Mouse (Mus musculus) forebrain, embryonic 11.5 days (tissue): ENCODE measurements at regions not wholly inside any gene's neighbourhood (a gene's known extent, or its start where the extent isn't known, plus 50 kb on each side); places are given as distances from the start of the nearest gene placed in this dataset.

Source experiments
- ATAC-seq: fragments of 200-750 bp; cut with Nextera tagmentation; replicated peaks from 2 replicates; pipeline ENCODE4 v1.8.0; 2017; ENCODE audit warnings: moderate TSS enrichment; ENCODE audit not compliant: low FRiP score
- DNase-seq: peaks from one replicate; pipeline ENCODE4 v3.0.0-alpha.2; 2017; ENCODE audit warnings: low spot score
- H3K27ac ChIP-seq: fragments of 300-500 bp; sonication (generic); 2 replicates; pipeline ENCODE4 v1.5.1; 2014; ENCODE audit warnings: low read depth, low read length
- H3K27me3 ChIP-seq: fragments of 300-500 bp; sonication (generic); 2 replicates; pipeline ENCODE4 v1.6.1; 2014; ENCODE audit warnings: mild to moderate bottlenecking, low read length, mixed read lengths; ENCODE audit not compliant: control insufficient read depth, insufficient read depth
- H3K36me3 ChIP-seq: fragments of 300-500 bp; sonication (generic); 2 replicates; pipeline ENCODE4 v1.6.1; 2014; ENCODE audit warnings: mild to moderate bottlenecking, low read length, moderate library complexity, mixed read lengths; ENCODE audit not compliant: control insufficient read depth, insufficient read depth
- H3K4me1 ChIP-seq: fragments of 300-500 bp; sonication (generic); replicated peaks from 2 replicates; pipeline ENCODE4 v1.6.1; 2014; ENCODE audit warnings: low read length, mixed read lengths; ENCODE audit not compliant: control insufficient read depth, insufficient read depth
- H3K4me2 ChIP-seq: fragments of 300-500 bp; sonication (generic); 2 replicates; pipeline ENCODE4 v1.6.1; 2014; ENCODE audit warnings: low read depth, mild to moderate bottlenecking, low read length, moderate library complexity, mixed read lengths; ENCODE audit not compliant: severe bottlenecking
- H3K4me3 ChIP-seq: fragments of 300-500 bp; sonication (generic); 2 replicates; pipeline ENCODE4 v1.5.1; 2014; ENCODE audit warnings: low read depth, low read length
- H3K9ac ChIP-seq: fragments of 300-500 bp; sonication (generic); 2 replicates; pipeline ENCODE4 v1.6.1; 2014; ENCODE audit warnings: low read length
- H3K9me3 ChIP-seq: fragments of 300-500 bp; sonication (generic); 2 replicates; pipeline ENCODE4 v1.6.1; 2016; ENCODE audit warnings: low read length, mixed read lengths; ENCODE audit not compliant: control insufficient read depth
- WGBS: fragments of 180-500 bp; shearing (Covaris S2); extraction: QIAGEN DNeasy Blood & Tissue Kit; methylation state at CpG from one replicate; pipeline ENCODE4 v1.1.7; 2014; 5-methylcytosine and 5-hydroxymethylcytosine counted together

DNA sequence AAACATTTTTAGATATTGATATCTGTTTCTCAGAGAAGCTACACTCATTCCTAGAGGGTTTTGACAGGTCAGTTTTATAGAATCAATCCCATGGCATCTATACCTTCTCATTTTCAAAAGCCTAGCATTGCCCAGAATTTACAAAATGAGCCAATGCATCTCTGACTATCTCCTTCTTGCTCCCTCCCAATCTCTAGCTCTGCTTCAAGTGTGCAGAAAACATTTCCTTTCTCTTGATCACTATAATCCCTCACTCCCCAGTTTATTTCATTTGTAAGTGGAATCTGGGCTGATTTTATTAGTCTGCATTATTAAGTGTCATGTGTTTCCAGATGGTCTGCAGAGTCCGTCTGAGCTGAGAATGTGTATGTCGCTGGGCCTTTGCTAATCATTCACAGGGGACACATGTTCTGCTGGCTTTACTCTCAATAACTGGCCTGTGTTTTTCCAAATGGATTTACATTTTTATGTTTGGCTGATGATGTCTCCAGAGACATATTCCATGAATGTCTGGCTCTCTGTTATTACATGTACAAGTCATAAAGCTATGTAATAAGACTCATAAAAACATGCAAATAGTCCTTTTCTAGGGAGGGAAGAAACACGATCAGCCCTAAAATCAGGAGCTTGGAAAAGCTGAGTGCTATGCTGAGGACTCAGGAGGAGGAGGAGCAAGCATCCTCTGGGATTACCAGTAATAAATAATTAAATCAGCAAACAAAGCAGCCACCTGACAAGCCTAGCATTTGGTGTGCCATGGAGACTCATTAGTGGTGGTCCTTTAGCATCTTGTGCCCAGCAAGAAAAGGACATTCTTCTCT lies 366.0 kb upstream of the Apob start:
- Histone ChIP-seq H3K4me3 (no peak overlapping the region), H3K9me3 (no peaks in the 10 kb centered on the region), H3K4me2 (no peak overlapping the region), H3K27me3 (no peaks in the 10 kb centered on the region), H3K27ac (no peak overlapping the region), H3K36me3 (no peaks in the 10 kb centered on the region), H3K4me1 (no peaks in the 10 kb centered on the region), H3K9ac (no peak overlapping the region)
- ATAC-seq (no peak), DNase-seq (no peak)
- 88% methylated on average over 3 of the region's 3 CpGs for WGBS

DNA sequence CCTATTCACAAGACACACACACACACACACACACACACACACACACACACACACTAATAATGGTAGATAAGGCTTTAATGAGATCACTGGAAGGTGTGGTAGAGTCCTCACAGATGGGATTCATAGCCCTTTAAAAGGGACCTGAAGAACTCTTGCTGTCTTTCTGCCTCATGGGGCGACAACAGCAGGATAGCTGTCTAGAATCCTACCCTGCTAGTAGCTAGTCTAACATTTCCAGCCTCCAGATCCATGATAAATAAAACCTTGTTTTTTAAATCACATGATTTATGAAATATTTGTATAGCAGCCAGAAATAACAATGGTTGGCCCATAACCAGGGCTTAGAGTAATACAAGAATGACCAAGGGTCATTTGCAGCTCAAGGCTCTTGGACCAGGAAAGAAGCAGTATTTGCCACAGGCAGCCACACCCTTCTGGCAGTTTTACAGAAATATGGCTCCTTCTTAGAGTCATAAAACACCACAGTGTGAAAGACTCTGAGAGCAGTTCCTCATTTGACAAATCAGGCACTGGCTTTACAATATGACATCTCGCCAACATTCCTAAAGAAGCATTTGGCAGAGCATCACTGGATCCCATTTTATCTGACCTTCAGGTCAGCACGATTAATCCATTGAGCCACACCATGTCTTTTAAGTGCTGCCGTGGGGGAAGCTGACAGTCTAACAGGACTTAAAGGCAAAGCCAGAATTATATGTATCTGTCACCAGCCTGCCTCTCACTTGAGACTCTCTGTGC lies 340.9 kb upstream of the Apob start:
- Histone ChIP-seq H3K9ac (no peak overlapping the region), H3K36me3 (no peaks in the 10 kb centered on the region), H3K27ac (no peak overlapping the region), H3K4me3 (no peak overlapping the region), H3K4me2 (no peak overlapping the region), H3K27me3 (no peaks in the 10 kb centered on the region), H3K9me3 (no peaks in the 10 kb centered on the region), H3K4me1 (no peaks in the 10 kb centered on the region)
- ATAC-seq, result no peak
- no peak for DNase-seq
- WGBS, result 81% methylated on average over 4 of the region's 4 CpGs

GRCm38 (mm10) chr12:7637629-7638028 lies 339.8 kb upstream of the Apob start:
- Histone ChIP-seq H3K4me2 (no peak overlapping the region), H3K9ac (no peak overlapping the region), H3K27me3 (no peaks in the 10 kb centered on the region), H3K27ac (no peak overlapping the region), H3K4me3 (no peak overlapping the region), H3K36me3 (no peaks in the 10 kb centered on the region), H3K4me1 (no peaks in the 10 kb centered on the region), H3K9me3 (no peaks in the 10 kb centered on the region)
- WGBS, result 82% methylated on average over 4 of the region's 4 CpGs
- ATAC-seq (no peak), DNase-seq (no peak)

- 90% methylated on average over 3 of the region's 3 CpGs for WGBS
- Histone ChIP-seq H3K9ac (no peak overlapping the region), H3K4me2 (no peak overlapping the region), H3K4me3 (no peak overlapping the region), H3K9me3 (no peaks in the 10 kb centered on the region), H3K4me1 (no peaks in the 10 kb centered on the region), H3K27ac (no peak overlapping the region), H3K36me3 (no peaks in the 10 kb centered on the region), H3K27me3 (no peaks in the 10 kb centered on the region)
- ATAC-seq (no peak), DNase-seq (no peak)
These were observed 326.6 kb upstream of the Apob start for GRCm38 (mm10) chr12:7650851-7651250.

DNA sequence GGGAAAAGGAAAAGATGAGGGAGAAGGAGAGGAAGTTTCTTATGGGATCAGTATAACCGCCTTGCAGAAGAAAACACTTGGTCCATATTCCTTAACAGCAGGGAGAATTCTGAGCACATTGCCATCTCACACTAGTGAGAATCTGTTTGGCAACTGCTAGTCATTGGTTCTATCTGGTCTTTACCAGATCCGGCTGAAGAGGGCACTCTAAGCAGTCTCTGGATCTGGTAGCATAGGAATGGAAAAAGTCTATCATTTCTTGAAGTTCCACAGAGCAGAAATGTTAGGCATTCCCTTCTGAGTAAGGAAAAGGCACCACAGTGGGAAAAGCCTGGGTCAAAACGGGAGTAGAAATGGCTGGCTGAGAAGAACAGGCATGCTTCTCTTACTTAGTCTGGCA lies 315.4 kb upstream of the Apob start:
- Histone ChIP-seq H3K4me2 (no peak overlapping the region), H3K36me3 (no peaks in the 10 kb centered on the region), H3K9ac (no peak overlapping the region), H3K27me3 (no peaks in the 10 kb centered on the region), H3K27ac (no peak overlapping the region), H3K9me3 (no peaks in the 10 kb centered on the region), H3K4me1 (no peaks in the 10 kb centered on the region), H3K4me3 (no peak overlapping the region)
- WGBS, result 60% methylated on average over 3 of the region's 3 CpGs
- ATAC-seq, result no peak
- no peak for DNase-seq

DNA sequence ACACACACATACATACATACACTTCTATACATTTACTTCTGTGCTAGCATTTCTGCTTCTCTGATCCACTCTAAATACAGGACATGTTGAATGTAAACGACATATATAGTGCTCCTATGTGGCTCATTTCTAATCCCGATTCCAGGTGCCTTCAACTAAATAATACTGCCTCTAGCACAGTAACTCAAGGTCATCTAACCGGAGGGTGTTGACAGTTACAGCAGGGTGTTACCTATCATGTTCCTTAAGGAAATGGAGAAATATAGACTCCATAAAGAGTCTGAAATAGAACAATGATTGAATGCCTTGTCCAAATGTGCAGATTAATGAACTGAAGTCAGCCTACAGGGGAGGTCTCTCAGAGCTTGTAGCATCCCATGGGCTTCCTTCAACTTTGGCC lies 307.3 kb upstream of the Apob start:
- H3K27me3 ChIP-seq, result no peaks in the 10 kb centered on the region
- 90% methylated on average over 3 of the region's 3 CpGs for WGBS
- H3K9ac ChIP-seq, result no peak overlapping the region
- H3K4me2 ChIP-seq, result no peak overlapping the region
- H3K4me3 ChIP-seq, result no peak overlapping the region
- no peaks in the 10 kb centered on the region for H3K9me3 ChIP-seq
- H3K4me1 ChIP-seq, result no peaks in the 10 kb centered on the region
- ATAC-seq (no peak), DNase-seq (no peak)
- no peak overlapping the region for H3K27ac ChIP-seq
- H3K36me3 ChIP-seq, result no peaks in the 10 kb centered on the region

DNA sequence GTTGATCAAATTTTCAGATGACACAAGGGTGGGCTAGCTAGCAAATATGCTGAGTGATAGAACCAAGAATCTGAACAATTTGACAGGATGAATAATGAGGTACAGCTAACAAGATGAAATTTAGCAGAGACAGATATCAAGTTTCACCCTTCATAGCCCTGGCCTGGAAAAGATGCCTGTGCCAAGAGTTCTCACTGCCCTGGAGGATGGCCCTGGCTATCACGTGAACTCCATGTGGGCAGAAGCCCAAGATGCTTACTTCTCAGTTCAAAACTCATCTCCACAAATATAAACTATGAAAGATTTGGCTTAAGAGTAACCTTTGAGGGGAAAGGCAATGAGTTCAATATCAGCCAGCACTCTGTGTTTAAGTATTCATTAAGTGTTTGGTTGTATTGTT lies 306.9 kb upstream of the Apob start:
- H3K4me2 ChIP-seq, result no peak overlapping the region
- WGBS, result 83% methylated on average over 1 of the region's 1 CpGs
- no peak overlapping the region for H3K9ac ChIP-seq
- H3K36me3 ChIP-seq, result no peaks in the 10 kb centered on the region
- no peaks in the 10 kb centered on the region for H3K27me3 ChIP-seq
- no peaks in the 10 kb centered on the region for H3K9me3 ChIP-seq
- DNase-seq, result no peak
- ATAC-seq, result no peak
- H3K4me3 ChIP-seq, result no peak overlapping the region
- H3K27ac ChIP-seq, result no peak overlapping the region
- H3K4me1 ChIP-seq, result no peaks in the 10 kb centered on the region

DNA sequence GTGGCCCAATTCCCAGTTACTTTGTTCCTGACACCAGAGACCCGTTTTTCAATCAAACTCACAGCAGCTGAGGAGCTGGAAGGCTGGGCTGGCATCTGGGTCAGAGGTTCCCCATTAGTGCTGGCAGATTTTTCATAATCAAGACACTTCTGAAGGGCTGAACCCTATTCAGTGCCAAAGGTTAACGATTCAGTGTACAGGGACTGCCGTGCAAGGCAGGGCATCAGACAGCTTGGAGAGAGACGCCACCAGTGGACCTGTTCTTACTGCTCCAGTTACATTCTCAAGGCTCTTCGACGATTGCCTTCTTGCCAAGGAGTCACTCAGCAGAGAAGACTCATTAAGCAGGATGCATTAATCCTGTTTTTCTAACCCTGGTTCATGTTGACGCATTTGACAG lies 285.5 kb upstream of the Apob start:
- 39% methylated on average over 7 of the region's 7 CpGs for WGBS
- ATAC-seq (no peak; the same call in 1 of the 2 replicates), DNase-seq (no peak)

More for the DNA sequence above, 285.5 kb upstream of the Apob start:
- Histone ChIP-seq H3K9me3 (no peaks in the 10 kb centered on the region), H3K4me3 (no peak overlapping the region), H3K4me2 (no peak overlapping the region), H3K4me1 (no peaks in the 10 kb centered on the region), H3K27ac (no peak overlapping the region), H3K36me3 (no peaks in the 10 kb centered on the region), H3K27me3 (no peaks in the 10 kb centered on the region), H3K9ac (no peak overlapping the region)
